Mouse (Mus musculus): Measurements from ENCODE around the gene Kif27. TPM values are rescaled to one million over a fixed set of nuclear protein-coding genes. Genes with fewer than 3 reads are reported as not detected.

Gene Kif27
- total and polyA plus RNA-seq, 3 experiments: 0.13 to 0.42 TPM; not detected in 1

- no peak for DNase-seq (ENCODE audit: low read depth, low spot score)
- peak within 1 kb of the TSS; percentile 99 for H3K9ac ChIP-seq (ENCODE audit: control insufficient read depth, low read depth, low read length, poor library complexity, severe bottlenecking)
- H3K27ac ChIP-seq (ENCODE audit: control insufficient read depth, low read depth, low read length): peak within 1 kb of the TSS; percentile 55; the same call in 1 of the 2 replicates
- no peaks in the 10 kb centered on the region for H3K9me3 ChIP-seq (replicated peaks; ENCODE audit: insufficient read depth, low read length)
- H3K4me3 ChIP-seq (ENCODE audit: control insufficient read depth in 1 of 2, insufficient read depth in 1 of 2, low read depth in 2 of 2, low read length in 2 of 2): peak within 1 kb of the TSS; percentile 92 to 98
- no peaks in the 10 kb centered on the region for H3K27me3 ChIP-seq (ENCODE audit: control insufficient read depth in 1 of 2, insufficient read depth in 2 of 2, low read length in 2 of 2)
- no peak for TF ChIP-seq GABPA (IDR thresholded peaks at IDR 0.05; ENCODE audit: low read depth, low read length)
- no peak for TF ChIP-seq ELF1 (IDR thresholded peaks at IDR 0.05; ENCODE audit: low read depth, low read length)
- TF ChIP-seq MAX (IDR thresholded peaks at IDR 0.05; ENCODE audit: low read length): no peak
- TF ChIP-seq NRF1 (IDR thresholded peaks at IDR 0.05; ENCODE audit: insufficient read depth, low read depth, low read length, poor library complexity, severe bottlenecking): no peak
- peaks cover 21% of the 10 kb centered on the region for H3K79me2 ChIP-seq (ENCODE audit: control insufficient read depth, insufficient read depth, low read length, poor library complexity)
- peaks cover 3 to 11% of the 10 kb centered on the region in 2 experiments; a peak in 2 of 4 replicates for H3K4me1 ChIP-seq (ENCODE audit: control insufficient read depth in 1 of 2, insufficient read depth in 2 of 2, low read length in 2 of 2)
- peaks cover 0 to 9% of the 10 kb centered on the region in 2 experiments; a peak in 1 of 4 replicates for H3K36me3 ChIP-seq (ENCODE audit: control insufficient read depth in 1 of 2, insufficient read depth in 2 of 2, low read length in 2 of 2)
Measured at GRCm38 (mm10) chr13:58275599-58275998, 83.3 kb downstream of the Kif27 start, which contains the start of gene Gkap1. TSS of gene Gkap1 (minus strand) at chr13:58275699.

DNA sequence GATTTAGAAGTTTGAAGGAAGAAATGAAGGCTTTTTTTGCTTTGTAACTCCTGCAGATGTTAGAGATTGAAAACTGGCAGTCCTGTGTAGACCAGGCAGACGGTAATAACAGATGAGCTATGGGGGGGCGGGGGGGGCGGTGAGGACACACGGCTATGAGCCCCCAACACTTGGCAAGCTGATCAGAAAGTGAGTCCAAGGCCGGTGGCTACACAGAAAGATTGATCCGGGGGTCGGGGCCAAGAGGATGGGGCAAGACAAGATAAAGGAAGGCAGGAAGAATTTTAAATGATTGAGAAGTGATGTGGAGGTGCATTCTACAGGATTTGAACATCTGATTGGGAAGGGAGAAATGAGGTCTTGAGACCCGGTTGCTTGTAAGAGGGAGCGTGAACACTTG is 83.8 kb downstream of the Kif27 start:
- Histone ChIP-seq H3K9ac (ENCODE audit: control insufficient read depth, low read depth, low read length, poor library complexity, severe bottlenecking) (peak overlapping the region; percentile 99), H3K79me2 (ENCODE audit: control insufficient read depth, insufficient read depth, low read length, poor library complexity) (peaks cover 21% of the 10 kb centered on the region), H3K9me3 (replicated peaks; ENCODE audit: insufficient read depth, low read length) (no peaks in the 10 kb centered on the region), H3K27ac (ENCODE audit: control insufficient read depth, low read depth, low read length) (no peak overlapping the region), H3K27me3 (ENCODE audit: control insufficient read depth in 1 of 2, insufficient read depth in 2 of 2, low read length in 2 of 2) (no peaks in the 10 kb centered on the region), H3K36me3 (ENCODE audit: control insufficient read depth in 1 of 2, insufficient read depth in 2 of 2, low read length in 2 of 2) (peaks cover 0 to 9% of the 10 kb centered on the region in 2 experiments; a peak in 1 of 4 replicates), H3K4me1 (ENCODE audit: control insufficient read depth in 1 of 2, insufficient read depth in 2 of 2, low read length in 2 of 2) (peaks cover 3 to 11% of the 10 kb centered on the region in 2 experiments; a peak in 2 of 4 replicates), H3K4me3 (ENCODE audit: control insufficient read depth in 1 of 2, insufficient read depth in 1 of 2, low read depth in 2 of 2, low read length in 2 of 2) (peak overlapping the region; percentile 92 to 98)
- TF ChIP-seq CHD2 (IDR thresholded peaks at IDR 0.05; ENCODE audit: low read length) (no peak), POLR2AphosphoS2 (IDR thresholded peaks at IDR 0.05; ENCODE audit: low read length) (no peak), CHD1 (IDR thresholded peaks at IDR 0.05; ENCODE audit: low read depth, low read length) (no peak), ELF1 (IDR thresholded peaks at IDR 0.05; ENCODE audit: low read depth, low read length) (no peak), CTCF (IDR thresholded peaks at IDR 0.05 in 2 of 3, conservative IDR thresholded peaks at IDR 0.05 in 1 of 3; ENCODE audit: control insufficient read depth in 1 of 3, insufficient read depth in 1 of 3, low read depth in 2 of 3, low read length in 3 of 3, poor library complexity in 1 of 3, severe bottlenecking in 1 of 3) (no peak), EP300 (IDR thresholded peaks at IDR 0.05; ENCODE audit: low read depth in 1 of 2, low read length in 2 of 2) (no peak), MAX (IDR thresholded peaks at IDR 0.05; ENCODE audit: low read length) (no peak), NRF1 (IDR thresholded peaks at IDR 0.05; ENCODE audit: insufficient read depth, low read depth, low read length, poor library complexity, severe bottlenecking) (no peak), NELFE (IDR thresholded peaks at IDR 0.05; ENCODE audit: low read depth, low read length) (no peak), TAL1 (IDR thresholded peaks at IDR 0.05; ENCODE audit: low read length) (no peak), SIN3A (IDR thresholded peaks at IDR 0.05; ENCODE audit: low read length) (no peak)
- no peak for DNase-seq (ENCODE audit: low read depth, low spot score)

- H3K27me3 ChIP-seq (ENCODE audit: control insufficient read depth in 1 of 2, insufficient read depth in 2 of 2, low read length in 2 of 2): no peaks in the 10 kb centered on the region
- peak overlapping the region; percentile 55 for H3K27ac ChIP-seq (ENCODE audit: control insufficient read depth, low read depth, low read length)
- peak; percentile 79 for DNase-seq (ENCODE audit: low read depth, low spot score)
- peak; percentile 61; the same call in 1 of the 2 replicates for TF ChIP-seq HCFC1 (IDR thresholded peaks at IDR 0.05; ENCODE audit: low read depth, low read length)
- no peak for TF ChIP-seq POLR2AphosphoS5 (IDR thresholded peaks at IDR 0.05; ENCODE audit: borderline replicate concordance, low read depth, low read length)
- TF ChIP-seq POLR2A (IDR thresholded peaks at IDR 0.05; ENCODE audit: control insufficient read depth in 1 of 2, insufficient read depth in 1 of 2, low read depth in 1 of 2, low read length in 2 of 2, poor library complexity in 1 of 2): peak; percentile 39 to 54; a peak in 2 of 4 replicates
- TF ChIP-seq CHD2 (IDR thresholded peaks at IDR 0.05; ENCODE audit: low read length): no peak
- TF ChIP-seq RAD21 (IDR thresholded peaks at IDR 0.05; ENCODE audit: low read depth, low read length): no peak
- TF ChIP-seq SMC3 (IDR thresholded peaks at IDR 0.05; ENCODE audit: low read depth, low read length): no peak
- no peak; the same call in 1 of the 2 replicates for TF ChIP-seq KAT2A (conservative IDR thresholded peaks at IDR 0.05; ENCODE audit: low read depth, low read length)
- TF ChIP-seq ZC3H11A (IDR thresholded peaks at IDR 0.05; ENCODE audit: low read depth, low read length): no peak
- TF ChIP-seq ZMIZ1 (IDR thresholded peaks at IDR 0.05; ENCODE audit: low read depth, low read length): peak; percentile 33; the same call in 1 of the 2 replicates
- no peak for TF ChIP-seq MYC (IDR thresholded peaks at IDR 0.05; ENCODE audit: low read depth, low read length)
- no peak for TF ChIP-seq GABPA (IDR thresholded peaks at IDR 0.05; ENCODE audit: low read depth, low read length)
- no peak for TF ChIP-seq CTCF (IDR thresholded peaks at IDR 0.05 in 2 of 3, conservative IDR thresholded peaks at IDR 0.05 in 1 of 3; ENCODE audit: control insufficient read depth in 1 of 3, insufficient read depth in 1 of 3, low read depth in 2 of 3, low read length in 3 of 3, poor library complexity in 1 of 3, severe bottlenecking in 1 of 3)
- no peak for TF ChIP-seq CHD1 (IDR thresholded peaks at IDR 0.05; ENCODE audit: low read depth, low read length)
- no peak for TF ChIP-seq ZKSCAN1 (IDR thresholded peaks at IDR 0.05; ENCODE audit: low read depth, low read length)
- TF ChIP-seq E2F4 (IDR thresholded peaks at IDR 0.05; ENCODE audit: borderline replicate concordance, low read depth, low read length): peak; percentile 28; the same call in 1 of the 2 replicates
Measured at GRCm38 (mm10) chr13:58274259-58274991, 84.5 kb downstream of the Kif27 start.

More at GRCm38 (mm10) chr13:58274259-58274991, 84.5 kb downstream of the Kif27 start:
- Histone ChIP-seq H3K4me1 (ENCODE audit: control insufficient read depth in 1 of 2, insufficient read depth in 2 of 2, low read length in 2 of 2) (peaks cover 3 to 11% of the 10 kb centered on the region in 2 experiments; a peak in 2 of 4 replicates), H3K9ac (ENCODE audit: control insufficient read depth, low read depth, low read length, poor library complexity, severe bottlenecking) (peak overlapping the region; percentile 99), H3K36me3 (ENCODE audit: control insufficient read depth in 1 of 2, insufficient read depth in 2 of 2, low read length in 2 of 2) (peaks cover 0 to 9% of the 10 kb centered on the region in 2 experiments; a peak in 1 of 4 replicates), H3K9me3 (replicated peaks; ENCODE audit: insufficient read depth, low read length) (no peaks in the 10 kb centered on the region), H3K79me2 (ENCODE audit: control insufficient read depth, insufficient read depth, low read length, poor library complexity) (peaks cover 21% of the 10 kb centered on the region), H3K4me3 (ENCODE audit: control insufficient read depth in 1 of 2, insufficient read depth in 1 of 2, low read depth in 2 of 2, low read length in 2 of 2) (peak overlapping the region; percentile 92 to 98)
